Mouse (Mus musculus) mouse trophoblast stem cell (cell line): ENCODE measurements around the gene Gak.

Source experiments
- in situ Hi-C, 2 experiments: fragments of 300-500 bp; cut with MseI, MboI; formaldehyde crosslinking; loops; 2 replicates in 1 of 2; 3 replicates in 1 of 2; pipeline ENCODE4 v1.15.1; 2025

Gak gene

DNA sequence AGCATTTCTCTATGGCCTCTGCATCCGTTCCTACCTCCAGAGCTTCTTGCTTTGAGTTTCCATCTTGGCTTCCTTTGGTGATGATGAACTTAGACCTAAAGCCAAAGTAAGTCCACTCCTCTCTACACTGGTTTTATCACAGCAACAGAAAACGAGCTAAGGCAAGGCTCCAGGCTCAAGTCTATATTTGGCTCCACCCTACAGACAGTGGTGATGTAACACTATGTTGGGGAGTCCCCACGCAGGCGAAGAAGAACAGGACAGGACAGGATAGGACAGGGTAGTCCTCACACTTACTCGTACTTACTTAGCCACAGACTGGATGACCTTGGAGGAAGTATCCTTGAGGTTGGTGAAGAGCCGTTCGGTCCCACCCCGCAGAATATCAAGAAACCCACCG, 27.0 kb downstream of the Gak start:
- in situ Hi-C loops = no loop called here

DNA sequence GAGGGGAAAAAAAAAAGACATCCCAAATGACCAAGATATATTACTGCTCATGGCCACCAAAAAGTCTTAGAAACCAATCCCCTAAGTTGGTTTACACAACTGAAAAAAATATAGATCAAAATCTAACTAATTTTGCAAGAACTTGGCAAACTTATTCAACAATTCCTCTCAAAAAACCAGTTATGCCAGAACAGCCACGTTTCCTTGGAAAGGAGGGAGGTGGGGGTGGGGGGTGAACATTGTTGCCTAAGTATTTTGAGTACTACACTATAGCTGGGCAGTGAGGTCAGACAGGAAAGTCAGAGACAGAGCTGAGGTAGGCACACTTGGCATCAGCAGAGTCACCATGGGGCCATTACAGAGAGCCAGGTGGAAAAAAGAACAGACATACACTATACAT, 29.6 kb downstream of the Gak start:
- in situ Hi-C loops = no loop called here

DNA sequence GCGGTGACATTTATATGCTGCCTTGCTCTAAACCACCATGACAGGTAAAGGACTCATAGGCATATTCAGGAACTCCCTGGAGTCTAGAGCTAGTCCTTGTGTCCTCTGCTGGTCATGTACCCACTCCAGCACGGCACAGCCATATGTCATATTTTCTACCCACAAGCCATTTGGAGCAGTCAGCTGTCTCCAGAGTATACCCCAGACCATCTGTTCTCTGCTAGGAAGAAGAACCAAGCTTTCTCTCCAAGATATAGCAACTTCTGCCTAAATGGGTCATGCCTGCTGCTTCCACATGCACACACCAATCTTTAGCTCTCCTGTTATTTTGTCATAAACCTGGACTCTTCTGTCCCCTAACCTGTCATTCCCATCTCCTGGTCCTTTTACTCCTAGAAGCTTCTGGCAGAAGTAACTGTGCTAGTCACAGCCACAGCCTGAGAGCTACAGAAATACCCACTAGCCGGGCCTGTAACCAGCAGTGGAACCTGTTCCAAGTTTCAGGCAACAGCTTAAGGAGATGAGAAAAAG, 48.1 kb downstream of the Gak start:
- in situ Hi-C loops = no loop called here

DNA sequence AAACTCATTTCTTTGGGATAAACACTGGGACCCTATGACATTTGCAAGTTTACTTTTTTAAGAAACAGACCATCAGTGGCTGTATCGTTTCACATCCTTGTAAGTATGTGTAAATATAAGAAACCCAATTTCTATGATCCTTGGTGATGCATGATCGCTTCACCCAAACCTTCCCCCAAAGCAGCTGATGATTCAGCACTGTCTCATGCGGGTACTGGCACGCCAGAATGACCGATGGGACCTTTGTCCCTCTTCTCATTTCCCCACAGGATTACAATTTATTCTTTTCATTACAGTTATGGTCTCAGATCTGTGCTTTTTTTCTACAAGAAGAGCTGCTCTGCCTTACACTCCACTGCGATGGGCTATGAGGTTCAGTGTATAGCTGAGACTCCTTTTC, 56.5 kb downstream of the Gak start:
- in situ Hi-C loops = no loop called here

DNA sequence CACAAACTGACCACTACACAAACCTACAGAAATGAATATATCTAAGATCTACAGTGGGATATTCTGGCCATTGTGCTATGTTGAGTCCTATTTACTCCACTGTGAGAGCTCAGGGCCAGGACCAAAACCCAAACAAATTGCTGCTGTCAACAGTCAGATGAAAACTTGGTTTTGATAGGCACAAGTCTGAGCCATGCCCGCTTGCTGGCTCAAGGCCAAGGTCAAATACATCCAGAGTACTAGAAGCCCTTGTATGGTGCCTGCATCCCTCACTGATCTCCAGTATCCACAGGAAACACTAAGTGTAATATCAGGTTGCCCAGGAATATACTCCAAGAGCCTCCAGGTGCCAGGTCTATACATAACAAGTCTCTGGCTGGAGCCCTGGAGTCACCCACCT, 58.6 kb downstream of the Gak start:
- in situ Hi-C loops = no loop called here

DNA sequence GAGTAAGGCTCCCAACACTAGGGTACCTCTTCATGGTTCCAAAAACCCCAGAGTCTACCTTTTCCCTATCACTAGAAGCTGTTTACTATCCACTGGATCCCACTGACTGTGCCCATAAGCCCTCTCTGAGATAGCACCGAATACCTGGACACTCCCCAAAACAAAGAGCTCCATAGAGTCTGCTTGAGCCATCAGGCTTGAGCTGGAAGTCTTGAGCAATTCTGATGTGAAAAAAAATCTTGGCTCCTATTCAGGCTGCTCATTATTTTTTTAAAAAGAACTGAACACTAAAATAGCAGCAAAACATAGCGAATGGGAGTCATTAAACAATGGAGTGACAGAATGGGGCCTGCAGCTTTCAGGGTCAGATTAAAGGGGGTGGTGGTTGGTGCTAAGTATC, 62.5 kb downstream of the Gak start:
- in situ Hi-C loops = no loop called here

DNA sequence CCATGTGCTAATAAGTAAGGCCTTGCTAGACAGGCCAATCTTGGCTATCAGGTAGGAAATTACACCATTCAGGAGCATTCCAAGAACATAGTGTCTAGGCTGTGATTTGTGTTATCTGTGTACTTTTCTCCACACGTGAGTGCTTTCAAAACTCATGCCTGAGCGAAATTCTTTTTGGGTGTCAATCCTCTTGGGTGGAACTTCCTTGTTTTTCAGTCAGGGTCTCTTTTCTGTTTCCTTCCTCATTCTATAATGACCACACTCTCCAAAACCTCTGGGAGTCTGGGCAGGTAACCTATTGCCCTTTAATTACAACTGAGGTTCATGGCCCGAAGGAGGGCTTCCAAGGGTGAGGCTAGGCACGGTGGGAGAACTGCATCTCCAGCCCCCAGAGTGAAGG, 63.0 kb downstream of the Gak start:
- in situ Hi-C loops = no loop called here

DNA sequence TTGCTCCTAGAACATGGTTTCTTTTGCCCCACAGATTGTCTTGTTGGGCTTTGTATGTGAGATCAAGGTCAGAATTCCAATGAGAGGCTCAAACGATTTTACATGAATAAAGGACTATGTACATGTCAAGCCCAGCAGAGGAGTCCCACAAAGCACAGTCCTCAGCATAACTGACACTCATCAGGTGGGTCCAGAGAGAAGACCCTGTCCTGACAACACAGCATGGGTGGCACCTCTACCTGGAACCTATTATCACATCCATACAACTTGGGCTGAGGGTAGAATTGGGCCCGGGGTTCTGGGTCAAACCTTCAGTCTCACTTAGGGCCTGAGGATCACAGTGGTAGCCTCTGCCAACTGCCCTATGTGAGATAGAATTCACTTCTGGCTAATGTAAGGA, 64.2 kb downstream of the Gak start:
- in situ Hi-C loops = no loop called here

DNA sequence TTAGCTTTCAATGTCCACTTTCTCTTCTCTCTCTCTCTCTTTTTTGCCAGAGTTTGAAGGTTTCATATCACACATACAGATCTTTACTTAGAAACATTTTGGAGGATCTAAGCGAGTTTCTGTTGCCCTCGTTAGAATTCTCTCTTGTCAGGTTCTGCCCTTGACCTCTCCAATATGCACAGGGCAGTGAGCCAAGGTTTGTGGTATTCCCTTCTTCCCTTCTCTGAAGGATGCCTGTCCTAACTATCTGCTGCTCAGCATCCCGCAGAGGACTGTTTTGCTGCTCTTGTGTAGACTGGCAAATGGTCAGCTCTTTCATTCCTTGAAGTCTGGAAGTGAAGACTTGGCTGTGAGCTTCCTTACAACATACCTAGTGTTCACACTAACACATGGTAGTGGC, 65.2 kb downstream of the Gak start:
- in situ Hi-C loops = no loop called here

DNA sequence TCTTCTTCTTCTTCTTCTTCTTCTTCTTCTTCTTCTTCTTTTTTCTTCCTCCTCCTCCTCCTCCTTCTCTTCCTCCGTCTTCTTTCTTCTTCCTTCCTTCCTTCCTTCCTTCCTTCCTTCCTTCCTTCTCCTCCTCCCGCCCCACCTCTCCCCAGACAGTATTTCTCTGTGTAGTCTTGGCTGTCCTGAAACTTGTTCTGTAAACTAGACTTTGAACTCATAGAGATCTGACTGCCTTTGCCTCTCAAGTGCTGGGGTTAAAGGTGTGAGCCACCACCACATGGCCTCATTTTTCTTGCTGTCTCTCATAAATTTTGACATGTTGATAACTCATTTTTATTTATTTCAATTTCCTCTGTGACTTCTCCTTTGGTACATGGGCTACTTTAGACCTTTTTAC, 67.1 kb downstream of the Gak start:
- in situ Hi-C loops = no loop called here

DNA sequence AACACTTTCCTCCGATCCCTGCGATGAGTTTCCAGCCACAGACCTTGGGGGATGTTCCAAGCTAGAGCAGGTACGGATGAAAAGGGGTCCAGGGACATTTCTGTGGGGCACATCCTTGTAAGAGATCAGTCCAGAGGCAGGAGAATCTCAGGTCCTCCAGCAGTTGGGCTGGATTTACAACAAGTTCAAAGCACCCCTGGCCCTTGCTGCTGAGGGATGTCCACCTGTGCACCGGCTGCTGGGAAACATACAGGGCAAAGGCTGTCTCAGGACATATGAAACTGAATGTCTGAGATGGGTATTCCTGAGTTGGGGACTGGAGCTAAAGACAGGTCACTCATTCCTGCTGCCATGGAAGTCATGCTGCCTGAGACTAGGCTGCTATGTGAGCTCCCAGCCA, 72.6 kb downstream of the Gak start:
- in situ Hi-C loops = no loop called here

DNA sequence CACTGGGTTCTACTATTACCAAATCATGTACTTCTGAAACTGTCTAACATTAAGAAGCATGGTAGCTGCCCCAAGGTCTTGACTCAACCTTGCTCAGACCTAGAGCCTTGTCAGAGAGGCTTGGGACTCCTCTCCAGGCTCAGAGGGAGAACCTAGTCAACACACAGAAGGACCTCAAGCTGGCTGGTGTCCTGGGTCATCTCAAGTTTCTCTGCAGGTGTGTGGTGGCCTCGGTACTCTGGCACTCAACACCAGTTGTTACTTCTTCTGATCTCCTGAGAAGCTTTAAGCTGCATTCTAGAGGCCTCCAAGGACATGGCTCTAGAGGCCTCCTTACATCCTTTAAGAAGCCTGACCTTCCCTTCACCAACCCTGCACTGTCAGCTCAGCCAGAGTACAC, 75.5 kb downstream of the Gak start:
- in situ Hi-C loops = no loop called here

DNA sequence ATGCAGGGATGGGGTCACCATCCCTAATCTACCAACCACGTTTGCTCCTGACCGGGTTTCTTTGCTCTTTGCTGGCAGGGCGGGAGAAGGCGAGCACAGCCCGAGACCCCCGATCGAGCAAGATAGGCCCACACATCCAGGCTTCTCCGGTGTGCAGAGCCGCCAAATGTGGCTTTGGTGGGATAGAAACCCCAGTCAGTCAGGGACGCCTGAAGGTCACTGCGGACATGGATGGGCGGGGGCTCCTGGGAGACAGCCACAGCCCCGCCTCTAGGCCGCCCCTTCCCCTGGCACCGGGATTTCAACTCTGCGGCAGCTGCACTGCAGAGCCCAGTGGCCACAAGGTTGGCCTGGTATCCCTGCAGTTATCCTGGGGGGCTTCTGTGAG, 79.4 kb downstream of the Gak start:
- in situ Hi-C loops = no loop called here

DNA sequence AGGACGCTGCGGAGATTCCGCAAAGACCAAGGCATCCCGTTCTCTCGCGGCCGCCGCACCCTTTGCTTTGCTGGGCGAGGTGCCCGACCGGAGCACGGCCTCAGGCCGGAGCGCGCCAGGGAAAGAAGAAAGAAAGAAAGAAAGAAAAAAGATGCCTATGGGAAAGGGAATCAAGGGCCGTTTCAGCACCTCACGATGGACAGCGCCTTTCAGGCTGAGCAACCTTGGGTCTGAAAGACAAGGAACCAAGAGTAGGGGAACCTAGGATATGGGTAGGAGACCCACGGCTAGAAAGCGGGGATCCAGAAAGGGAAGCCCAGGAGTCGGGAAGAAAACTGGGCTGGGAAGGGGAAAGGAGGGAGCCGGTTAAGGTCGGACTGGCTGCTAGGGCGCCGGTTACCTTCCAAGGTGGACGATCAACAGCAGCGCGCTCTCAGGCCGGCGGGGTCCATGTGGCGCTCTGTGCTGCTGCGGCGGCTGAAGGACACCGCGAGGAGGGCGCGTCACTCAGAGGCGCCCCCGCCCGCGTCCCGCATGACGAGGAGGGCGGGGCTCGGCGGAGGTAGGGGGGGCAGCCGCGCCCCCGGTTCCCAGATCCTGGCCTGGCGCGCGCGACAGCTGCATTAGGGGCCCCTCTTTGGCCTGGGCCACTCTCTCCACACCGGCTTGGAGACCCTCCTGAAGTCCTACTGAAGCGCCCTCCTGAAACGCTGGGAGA, 79.9 kb downstream of the Gak start, which contains the start of gene Cplx1:
Gene Cplx1, minus strand, starts transcription at position 536 of the 718 bp plus-strand sequence.
- in situ Hi-C loops = no loop called here

DNA sequence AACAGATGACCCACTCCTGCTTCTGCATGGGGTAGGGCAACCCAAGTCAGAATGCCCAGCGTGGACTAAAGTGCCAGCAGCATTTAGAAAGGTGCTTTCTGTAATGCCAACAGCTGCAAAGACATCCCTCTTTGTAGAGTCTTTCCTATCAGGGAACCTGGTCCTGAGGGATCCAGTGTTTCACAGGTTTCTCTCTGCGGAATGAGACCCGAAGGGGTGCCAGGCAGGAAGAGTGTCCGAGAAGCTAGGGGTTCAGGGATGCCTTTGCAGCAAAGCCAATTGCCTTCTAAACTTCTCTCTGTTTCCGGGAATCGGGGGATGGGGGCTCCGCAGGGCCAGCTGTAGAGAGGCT, 80.4 kb downstream of the Gak start:
- in situ Hi-C loops = no loop called here

DNA sequence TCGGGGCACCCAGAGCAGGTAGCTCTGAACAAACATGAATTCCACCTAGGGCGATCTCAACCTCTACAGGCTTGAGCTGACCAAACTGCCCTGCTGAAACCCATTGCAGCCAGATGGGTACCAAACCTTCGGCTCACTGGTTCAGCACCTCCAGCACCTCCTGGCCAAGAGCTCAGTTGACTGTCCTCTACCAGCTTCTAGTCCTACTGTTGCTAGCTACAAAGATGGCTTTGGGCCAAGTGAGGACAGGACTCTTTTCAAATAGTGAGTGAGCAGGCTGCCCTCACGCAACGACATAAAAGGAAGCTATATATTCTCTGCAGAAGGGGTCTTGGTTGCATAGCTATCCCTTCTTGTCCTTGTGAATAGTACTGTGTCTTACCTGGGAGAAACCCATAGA, 81.9 kb downstream of the Gak start:
- in situ Hi-C loops = no loop called here

DNA sequence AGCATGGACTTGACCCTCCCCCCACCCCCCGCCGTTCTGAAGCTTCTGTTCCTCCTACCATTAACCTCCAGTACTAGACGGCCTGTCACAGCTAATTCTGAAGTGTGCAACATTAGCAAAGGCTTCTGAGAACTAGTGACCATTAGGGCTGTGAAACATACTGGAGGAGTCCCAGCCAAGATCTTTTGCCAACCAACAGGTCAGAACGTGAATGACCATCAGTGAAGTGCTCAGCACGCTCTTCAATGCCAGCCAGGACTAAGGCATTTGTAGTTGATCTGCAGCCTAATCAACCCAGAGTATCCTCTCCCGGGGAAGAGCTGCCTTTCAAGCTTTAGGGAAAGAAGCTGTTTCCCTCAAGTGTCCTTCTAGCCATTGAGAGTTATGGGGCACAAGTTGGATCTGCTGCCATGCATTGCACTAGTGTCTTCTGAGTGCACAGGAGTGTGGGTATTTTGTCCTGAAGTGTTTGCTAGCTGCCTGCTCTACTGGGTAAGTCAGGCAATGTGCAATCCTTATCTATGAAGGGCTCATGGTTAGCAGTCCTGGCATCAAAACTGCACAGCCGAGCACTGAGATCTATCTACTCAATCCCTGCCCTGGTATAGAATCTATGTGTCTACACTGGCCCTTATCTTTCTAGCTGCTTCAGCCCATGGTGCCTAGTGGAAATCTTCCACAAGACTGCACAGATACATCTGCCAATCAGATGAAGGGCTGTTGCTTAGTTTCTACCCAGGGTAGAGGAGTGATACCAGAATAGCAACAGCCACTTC, 85.9 kb downstream of the Gak start:
- in situ Hi-C loops = no loop called here

DNA sequence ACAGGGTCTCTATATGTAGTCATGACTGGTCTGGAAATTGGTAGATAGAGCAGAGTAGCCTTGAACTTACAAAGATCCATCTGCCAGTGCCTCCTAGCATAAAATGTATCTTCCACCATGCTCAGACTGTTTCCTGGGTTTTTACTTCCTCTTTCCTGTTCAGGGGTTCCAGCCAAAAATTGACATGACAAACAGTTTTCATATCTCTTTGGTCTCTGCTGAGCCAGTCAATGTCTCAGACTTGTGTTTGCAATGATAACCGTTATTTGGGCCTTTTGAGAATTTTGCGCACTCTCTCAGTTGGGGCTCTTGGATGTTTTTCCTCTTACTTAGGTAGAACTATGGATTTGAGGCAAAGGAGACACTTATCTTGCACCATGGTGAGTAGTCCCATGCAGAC, 95.4 kb downstream of the Gak start:
- in situ Hi-C loops = no loop called here

DNA sequence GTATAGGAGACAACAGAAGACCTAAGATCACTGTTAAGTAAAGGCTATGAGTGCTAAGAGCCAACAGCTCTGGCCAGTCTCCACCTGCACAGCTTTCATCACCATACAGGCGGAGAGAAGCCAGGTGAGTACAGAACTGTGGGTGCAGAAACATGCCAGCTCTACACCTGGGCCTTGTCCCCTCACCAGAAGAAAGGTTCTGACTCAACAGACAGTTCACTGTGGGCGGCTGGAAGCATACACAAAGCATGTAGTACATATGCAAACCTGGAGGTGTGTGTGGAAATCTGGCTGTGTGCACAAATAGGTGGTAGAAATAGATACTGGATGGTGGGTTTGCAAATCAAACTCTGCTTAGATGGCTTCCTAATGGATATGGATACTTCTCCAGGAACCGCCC, 107.0 kb downstream of the Gak start:
- in situ Hi-C loops = no loop called here

DNA sequence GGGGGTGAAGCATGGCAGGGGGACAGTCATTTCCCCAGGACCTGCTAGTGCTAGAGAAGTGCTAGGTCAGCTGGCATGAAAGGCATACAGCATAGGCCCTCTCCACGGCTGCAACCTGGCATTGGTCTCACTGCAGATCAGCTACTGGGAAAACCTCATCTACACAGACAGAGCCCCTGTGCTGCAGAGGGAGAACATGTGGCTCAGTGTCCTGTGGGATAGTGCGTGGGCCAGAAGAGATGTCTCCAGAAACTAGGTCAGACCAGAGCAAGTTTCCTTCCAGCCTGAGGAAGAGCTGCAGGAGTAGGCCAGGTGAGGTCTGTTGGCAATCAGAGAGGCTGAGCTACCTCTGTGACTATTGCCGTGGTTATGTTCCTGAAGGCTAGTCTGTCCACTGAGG, 107.7 kb downstream of the Gak start:
- in situ Hi-C loops = no loop called here

DNA sequence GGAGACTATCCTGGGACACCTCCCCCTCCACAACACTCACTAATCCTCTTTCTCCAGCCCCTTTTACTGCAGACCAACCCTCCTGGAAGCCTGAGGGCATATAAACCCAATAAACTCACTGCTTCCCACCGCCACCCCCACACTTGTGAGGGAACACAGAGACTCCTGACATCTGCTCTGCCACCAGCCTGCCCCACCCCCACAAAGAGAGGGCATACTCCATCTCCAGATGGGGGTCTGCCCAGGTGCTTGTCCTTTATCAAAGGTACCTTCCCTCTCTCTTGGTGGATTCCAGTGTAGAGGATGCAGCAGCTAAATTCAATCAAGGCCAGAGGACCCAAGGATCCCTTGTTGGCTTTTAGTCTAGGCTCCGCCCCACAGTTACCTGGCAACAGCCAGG, 108.5 kb downstream of the Gak start:
- in situ Hi-C loops = no loop called here

DNA sequence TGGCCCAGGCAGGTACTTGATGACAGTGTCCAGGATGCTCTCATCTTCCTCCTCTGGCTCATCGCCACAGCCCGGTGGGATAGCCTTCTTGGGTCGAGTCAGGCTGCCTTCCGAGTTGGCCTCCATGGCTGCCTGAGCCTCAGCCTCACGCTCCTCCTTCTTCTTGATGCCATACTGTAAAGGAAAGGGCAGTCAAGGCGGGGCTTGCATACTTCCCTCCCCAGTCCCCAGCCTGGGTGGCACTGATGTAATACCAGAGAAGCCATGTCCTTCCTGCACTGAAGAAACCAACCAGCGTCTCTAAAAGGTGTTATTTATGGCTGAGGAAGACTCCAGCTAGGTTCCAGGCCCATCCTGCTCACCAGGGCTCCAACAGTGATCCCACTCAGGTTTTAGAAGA, 109.4 kb downstream of the Gak start:
- in situ Hi-C loops = no loop called here
